Mouse (Mus musculus): ENCODE results near the gene Gal3st2b.
"Not testable (repeated sequence)": the region's sequence is repeated elsewhere in the genome, so short reads cannot be mapped to it uniquely, and the experiment has no call there.

The Gal3st2b gene

DNA sequence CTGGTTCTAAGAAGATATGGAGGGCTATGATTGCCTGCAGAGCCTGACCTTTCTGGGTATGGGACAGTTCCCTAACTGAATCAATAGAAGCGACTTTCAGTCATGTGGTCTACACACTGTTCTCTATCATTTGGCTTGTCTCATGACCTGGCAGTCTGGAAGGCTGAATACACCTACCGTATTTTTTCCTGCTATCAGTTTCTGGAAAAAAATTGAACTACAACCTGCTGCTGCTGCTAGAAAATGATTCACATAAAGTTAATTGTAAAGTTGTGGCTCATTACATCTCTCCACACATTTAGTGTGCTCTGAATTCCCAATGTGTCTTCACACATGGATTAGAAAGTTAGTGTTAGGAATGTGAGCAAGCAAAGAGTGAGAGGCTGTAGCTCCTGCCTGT, at the start of gene Gal3st2b:
Gene Gal3st2b, plus strand, starts transcription at position 301 of the 400 bp plus-strand sequence.
- not testable (repeated sequence) for DNase-seq

DNA sequence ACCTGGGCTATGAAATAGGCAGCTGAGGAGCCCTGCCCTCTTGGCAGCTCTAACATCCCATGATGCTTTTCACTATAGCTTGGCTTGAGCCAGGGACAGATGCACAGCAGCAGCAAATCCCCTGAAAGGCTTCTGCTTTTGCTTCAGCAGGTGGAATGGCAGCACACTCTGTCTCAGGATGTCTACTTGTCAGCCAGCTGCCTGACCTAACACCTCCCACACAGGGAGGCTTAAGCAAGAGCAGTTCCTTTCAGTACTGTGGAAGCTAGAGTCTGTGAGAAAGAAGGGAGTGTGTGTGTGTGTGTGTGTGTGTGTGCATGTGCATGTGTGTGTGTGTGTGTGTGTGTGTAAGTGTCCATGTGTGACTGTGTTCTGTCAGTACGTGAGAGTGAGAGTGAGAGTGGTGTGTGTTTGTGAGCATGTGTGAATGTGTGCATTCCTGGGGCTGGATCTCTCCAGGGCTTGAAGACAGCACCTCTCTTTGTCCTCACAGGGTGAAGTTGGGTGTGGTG, 46.5 kb upstream of the Gal3st2b start:
- not testable (repeated sequence) for DNase-seq

DNA sequence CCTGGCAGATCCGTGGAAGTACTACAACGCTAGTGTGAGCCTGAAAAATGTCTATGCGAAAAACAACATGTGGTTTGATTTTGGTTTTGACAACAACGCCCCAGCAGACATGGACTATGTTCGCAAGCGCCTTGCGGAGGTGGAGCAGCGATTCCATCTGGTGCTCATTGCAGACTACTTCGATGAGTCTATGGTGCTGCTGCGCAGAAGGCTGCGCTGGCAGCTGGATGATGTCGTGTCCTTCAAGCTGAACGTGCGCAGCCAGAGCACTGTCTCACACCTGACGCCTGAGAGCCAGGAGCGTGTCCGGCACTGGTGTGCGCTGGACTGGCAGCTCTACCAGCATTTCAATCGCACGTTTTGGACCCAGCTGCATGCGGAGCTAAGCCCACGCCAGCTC, 43.7 kb upstream of the Gal3st2b start:
- not testable (repeated sequence) for DNase-seq

DNA sequence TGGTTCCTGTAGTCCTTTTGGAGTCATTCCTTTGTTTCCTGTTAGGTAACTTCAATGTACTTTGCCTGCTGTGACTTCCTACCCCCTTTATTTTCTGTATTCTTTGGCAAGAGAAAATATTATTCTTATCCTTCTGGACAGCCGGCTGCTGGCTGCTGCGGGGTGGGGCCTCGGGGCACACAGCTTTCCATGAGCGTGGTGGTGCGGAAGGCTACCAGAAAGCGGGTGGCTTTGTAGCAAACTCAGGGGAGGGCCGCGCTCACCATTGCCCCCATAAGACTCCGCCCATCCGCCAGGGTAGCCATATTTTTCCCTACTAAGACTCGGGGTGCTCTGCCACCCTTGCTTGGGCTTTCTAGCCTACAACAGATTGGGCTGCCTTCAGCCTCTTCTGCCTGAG, 36.3 kb upstream of the Gal3st2b start:
- not testable (repeated sequence) for DNase-seq

DNA sequence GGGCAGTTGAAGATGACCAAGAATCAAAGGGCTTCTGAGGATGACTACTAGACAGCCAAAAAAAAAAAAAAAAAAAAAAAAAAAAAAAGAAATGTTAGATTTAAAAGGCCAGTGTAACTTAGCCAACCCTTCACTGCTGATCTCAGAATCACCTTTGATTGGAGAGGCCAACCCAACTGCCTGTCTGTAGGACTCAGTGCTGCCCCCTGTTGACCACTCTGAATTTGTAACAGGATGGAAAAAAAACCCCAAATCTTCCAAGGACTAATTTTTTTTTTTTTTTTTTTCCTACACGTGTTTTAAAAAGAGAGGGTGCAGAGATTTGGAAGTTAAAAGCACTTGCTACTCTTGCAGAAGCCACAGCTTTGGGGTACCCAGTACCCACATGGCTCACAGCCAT, 27.2 kb upstream of the Gal3st2b start:
- not testable (repeated sequence) for DNase-seq

DNA sequence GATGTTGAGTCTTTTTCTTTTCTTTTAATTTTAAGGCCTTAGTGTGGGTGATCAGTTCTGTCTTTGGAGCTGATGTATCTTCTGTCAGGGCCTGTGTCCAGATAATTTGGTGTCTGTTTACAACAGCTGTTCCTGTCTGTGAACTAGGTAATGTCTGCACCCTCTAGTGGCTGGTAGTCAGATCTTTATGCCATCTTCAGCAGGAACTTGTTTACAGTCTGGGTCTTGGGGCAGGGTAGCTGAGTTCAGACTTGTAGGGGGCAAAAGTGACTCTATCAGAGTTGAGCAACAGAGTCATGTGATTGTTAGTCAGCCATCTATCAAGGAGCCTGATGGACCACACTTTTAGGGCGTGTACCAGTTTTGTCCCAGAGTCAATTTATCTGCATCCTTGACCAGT, 20.7 kb upstream of the Gal3st2b start:
- not testable (repeated sequence) for DNase-seq

DNA sequence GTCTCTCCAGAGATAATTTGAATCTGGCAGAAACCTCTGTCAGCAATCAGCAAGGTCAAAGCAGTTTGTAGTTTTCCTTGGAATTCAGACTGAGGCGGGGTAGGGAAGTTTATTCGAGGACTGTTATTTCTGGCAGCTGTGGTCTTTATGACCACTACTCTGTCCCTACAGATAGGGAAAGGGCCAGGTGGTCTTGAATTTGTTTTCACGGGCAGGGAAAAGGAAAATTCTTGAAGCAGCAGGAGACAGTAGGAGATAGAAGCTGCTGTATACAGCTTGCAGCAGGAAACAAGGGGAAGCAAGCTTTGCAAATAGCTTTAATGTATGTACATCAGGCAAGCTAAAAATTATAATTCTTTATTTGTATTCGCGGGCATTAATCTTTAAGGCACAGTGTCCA, 16.8 kb upstream of the Gal3st2b start:
- peak; percentile 96 for DNase-seq

DNA sequence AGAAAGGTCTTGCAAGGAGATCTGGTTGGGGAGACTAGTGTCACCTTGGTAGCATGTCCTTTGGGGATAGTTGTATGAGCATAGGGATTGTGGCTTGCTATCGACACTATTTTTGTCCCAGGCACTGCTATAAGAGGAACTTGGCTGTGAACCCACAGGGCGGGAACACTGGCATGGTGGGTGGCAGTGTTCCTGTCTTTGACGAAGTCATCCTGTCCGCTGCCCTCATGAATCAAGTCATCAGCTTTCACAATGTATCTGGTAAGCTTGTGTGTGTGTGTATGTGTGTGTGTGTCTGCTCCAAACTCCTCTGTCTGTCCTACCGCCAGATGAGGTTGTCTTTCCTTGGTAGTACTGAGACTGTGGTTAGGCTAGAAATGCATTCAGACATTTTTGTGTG, 11.4 kb upstream of the Gal3st2b start:
- peak; percentile 85 for DNase-seq

DNA sequence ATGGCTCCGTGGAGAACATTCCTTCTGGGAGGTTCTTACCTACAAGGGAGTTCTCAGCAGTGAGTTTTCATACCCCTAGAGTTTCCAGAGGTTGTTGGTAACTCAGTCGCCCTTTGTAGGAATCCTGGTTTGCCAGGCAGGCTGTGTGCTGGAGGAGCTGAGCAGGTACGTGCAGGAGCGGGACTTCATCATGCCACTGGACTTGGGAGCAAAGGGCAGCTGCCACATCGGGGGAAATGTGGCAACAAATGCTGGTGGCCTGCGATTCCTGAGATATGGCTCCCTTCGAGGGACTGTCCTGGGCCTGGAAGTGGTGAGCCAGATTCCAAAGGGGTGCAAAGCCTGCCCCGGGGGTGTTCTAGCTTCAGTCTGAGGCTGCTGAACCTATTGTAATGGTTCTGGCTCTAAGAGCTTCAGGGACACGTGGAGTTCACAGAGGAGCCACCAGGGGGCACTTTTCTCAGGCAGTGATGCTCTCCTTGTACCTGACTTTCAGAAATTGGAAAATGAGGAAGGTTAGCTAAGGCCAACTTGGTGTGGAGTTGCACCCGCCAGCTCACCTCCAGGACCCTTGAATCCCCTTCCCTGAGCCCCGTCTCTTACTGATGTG, 9.0 kb upstream of the Gal3st2b start:
- DNase-seq, result not testable (repeated sequence)

DNA sequence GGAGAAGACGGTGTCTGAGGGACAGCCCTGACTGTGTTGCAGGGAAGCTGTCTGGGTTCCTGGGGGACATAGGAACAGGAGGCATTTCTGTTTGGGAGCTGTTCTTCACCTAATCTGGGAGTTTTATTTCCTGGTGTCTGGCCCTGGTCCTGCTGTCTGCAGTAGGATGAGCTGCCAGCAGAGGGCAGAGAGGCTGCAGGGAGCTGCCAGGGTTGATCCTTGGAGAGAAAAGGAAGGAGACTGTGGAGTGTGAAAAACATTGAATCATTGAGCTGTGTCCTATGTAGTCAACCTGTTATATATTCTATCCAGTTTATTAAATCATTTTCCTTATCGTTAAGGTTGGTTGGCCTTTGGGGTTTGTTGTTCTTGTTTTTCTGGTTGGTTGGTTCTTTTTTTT, 6.2 kb upstream of the Gal3st2b start:
- DNase-seq, result not testable (repeated sequence)

DNA sequence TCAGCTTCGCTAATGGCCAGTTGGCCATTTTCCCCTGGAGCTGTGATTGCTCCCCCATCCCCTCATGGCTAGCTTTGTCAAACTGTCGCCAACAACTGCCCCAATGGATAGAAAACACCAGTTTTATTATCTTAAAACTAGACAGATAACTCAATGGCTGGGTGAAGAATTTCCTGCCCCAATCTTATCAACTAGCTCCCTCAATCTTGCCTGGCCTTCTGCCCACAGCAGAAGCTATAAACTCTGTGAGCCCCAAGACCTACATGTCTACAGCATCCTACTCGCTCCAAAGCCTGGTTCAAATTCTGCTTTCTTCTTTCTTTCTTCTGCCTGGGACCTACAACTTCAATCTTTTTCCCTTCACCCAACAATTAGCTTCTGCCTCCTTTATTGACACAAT, 951 bp upstream of the Gal3st2b start:
- not testable (repeated sequence) for DNase-seq

DNA sequence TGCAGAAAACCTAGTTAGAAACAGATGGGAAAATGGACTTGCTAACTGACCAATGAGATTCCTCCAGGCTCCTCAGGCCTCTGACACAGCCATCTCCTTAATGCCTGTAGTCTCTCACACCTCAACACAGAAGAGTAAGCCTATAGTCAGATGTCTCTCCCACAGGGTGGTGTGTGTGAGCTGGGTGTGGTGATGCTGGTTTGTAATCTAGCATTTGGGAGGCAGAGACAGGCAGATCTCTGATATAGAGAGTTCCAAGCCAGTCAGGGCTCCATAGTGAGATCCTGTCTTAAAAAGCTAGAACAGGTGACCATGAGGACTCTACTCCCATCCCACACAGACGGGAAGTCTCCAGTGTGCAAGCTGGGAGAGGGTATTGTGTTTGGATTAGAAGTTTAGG, 664 bp downstream of the Gal3st2b start:
- DNase-seq, result peak; percentile 90

DNA sequence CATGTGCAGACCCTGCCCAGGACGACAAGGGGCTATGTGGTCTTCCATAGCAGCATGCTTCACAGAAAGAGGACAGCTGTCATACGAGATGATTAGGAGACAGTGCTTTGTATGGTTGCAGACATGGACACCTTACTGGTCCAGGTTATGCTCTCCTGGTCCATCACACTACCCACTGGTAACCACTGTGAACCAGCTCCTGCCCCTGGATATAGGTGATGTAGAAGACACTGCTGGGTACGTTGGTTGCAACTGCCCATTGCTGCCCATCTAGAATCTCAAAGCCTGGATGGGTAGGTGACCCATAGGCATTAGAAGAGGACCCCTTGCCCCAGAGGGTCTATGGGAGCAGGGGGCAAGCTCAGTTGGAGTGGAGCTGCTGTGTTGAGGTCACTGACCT, 1.2 kb downstream of the Gal3st2b start:
- peak; percentile 87 for DNase-seq

DNA sequence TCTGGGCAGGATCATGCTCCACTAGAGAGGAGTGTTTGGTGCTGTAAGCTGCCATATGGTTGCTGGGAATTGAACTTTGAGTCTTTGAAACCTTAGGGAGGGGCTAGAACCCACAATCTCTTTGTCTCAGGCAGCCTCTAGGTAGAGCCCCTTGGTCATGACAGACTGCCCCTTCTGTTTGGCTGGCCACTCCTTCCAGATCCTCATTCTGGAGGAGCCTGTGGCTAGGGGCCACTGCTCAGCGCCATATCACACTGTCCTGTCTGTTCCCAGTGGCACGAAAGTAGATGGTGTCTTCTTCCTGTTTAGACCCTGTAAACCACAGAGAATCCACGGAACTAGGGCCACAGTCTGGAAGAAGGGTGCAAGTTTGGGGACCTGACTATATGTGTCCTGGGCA, 4.5 kb downstream of the Gal3st2b start:
- DNase-seq, result peak; percentile 58

DNA sequence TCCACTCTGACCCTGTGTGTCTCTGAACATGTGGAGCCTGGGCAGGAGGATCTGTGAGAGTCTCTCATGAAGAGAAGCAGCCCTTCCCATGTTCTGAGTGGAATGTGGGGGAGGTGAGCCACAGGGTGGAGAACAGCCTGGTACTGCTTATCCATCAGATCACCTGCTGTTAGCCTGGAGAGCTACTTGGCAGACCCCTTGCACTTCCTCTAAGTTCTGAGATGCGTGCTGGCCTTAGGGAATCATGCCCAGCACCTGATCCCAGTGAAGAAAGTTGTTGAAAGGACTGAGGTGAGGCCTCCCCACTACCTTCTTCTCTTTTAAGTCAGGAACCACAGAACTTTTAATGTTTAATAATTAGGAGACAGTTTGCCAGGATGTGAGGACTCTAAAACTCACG, 5.0 kb downstream of the Gal3st2b start:
- DNase-seq, result peak; percentile 88

DNA sequence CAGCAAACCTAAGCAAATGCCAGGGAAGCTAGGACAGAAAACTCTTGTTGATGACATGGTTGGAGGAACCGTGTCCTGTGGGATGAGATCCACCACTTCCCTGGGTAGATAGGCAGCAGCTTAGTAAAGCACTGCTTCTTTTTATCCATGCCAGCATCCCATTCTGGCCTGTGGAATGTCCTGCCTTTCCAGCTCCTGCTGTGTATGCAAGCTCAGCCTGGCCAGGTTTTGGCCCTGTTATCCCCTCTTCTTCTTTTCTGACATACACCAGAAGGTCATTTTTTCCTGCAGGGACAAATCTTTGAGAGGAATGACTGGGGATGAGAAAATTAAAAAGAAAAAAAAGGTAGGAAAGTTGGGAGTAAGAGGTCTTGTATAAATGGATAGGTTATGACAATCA, 17.3 kb downstream of the Gal3st2b start:
- peak; percentile 42 for DNase-seq

DNA sequence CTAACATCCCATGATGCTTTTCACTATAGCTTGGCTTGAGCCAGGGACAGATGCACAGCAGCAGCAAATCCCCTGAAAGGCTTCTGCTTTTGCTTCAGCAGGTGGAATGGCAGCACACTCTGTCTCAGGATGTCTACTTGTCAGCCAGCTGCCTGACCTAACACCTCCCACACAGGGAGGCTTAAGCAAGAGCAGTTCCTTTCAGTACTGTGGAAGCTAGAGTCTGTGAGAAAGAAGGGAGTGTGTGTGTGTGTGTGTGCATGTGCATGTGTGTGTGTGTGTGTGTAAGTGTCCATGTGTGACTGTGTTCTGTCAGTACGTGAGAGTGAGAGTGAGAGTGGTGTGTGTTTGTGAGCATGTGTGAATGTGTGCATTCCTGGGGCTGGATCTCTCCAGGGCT, 19.7 kb downstream of the Gal3st2b start:
- peak; percentile 74 for DNase-seq

DNA sequence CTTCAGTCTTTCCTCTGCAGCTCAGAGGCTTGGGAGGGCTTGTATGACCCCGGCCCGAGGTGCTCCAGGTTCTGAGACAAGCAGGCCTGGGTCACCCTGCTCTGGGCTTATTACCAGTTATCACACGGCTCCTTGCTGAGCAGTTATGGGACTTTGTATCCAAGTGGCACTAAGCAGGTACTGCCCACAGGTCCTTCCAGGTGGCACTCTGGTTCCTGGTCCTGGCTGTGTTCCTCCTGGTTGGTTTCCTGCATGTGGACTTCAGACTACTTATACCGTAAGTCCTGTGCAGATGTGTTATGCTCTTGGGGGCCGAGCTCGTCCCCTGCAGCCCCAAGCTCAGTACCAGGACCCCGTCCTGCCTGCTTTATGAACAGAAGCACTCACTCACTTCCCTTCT, 20.3 kb downstream of the Gal3st2b start:
- peak; percentile 87 for DNase-seq

DNA sequence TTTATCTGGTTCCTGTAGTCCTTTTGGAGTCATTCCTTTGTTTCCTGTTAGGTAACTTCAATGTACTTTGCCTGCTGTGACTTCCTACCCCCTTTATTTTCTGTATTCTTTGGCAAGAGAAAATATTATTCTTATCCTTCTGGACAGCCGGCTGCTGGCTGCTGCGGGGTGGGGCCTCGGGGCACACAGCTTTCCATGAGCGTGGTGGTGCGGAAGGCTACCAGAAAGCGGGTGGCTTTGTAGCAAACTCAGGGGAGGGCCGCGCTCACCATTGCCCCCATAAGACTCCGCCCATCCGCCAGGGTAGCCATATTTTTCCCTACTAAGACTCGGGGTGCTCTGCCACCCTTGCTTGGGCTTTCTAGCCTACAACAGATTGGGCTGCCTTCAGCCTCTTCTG, 31.0 kb downstream of the Gal3st2b start:
- DNase-seq, result not testable (repeated sequence)

DNA sequence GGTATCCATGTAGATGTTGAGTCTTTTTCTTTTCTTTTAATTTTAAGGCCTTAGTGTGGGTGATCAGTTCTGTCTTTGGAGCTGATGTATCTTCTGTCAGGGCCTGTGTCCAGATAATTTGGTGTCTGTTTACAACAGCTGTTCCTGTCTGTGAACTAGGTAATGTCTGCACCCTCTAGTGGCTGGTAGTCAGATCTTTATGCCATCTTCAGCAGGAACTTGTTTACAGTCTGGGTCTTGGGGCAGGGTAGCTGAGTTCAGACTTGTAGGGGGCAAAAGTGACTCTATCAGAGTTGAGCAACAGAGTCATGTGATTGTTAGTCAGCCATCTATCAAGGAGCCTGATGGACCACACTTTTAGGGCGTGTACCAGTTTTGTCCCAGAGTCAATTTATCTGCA, 48.4 kb downstream of the Gal3st2b start:
- DNase-seq, result not testable (repeated sequence)

DNA sequence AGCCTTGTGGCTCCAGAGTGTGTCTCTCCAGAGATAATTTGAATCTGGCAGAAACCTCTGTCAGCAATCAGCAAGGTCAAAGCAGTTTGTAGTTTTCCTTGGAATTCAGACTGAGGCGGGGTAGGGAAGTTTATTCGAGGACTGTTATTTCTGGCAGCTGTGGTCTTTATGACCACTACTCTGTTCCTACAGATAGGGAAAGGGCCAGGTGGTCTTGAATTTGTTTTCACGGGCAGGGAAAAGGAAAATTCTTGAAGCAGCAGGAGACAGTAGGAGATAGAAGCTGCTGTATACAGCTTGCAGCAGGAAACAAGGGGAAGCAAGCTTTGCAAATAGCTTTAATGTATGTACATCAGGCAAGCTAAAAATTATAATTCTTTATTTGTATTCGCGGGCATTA, 52.3 kb downstream of the Gal3st2b start:
- DNase-seq, result peak; percentile 79

DNA sequence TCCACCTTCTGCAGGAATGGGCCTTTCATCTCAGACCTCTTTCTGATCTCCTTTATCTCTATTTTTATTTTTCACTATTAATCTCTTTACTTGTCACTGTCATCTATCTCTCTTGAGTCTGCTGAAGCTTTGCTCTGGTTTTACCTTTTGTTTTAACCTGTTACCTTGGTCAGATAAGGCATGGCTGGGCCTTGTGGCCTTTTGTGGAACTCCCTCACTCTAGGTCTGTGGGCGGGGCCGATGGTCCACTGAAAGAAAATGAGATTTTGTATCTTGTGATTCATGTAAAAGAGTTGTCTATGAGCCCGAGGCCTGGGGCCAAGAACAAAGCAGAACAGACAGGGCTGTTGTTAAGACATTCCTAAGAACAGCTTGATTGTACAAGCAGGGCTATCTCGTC, 52.7 kb downstream of the Gal3st2b start:
- not testable (repeated sequence) for DNase-seq

DNA sequence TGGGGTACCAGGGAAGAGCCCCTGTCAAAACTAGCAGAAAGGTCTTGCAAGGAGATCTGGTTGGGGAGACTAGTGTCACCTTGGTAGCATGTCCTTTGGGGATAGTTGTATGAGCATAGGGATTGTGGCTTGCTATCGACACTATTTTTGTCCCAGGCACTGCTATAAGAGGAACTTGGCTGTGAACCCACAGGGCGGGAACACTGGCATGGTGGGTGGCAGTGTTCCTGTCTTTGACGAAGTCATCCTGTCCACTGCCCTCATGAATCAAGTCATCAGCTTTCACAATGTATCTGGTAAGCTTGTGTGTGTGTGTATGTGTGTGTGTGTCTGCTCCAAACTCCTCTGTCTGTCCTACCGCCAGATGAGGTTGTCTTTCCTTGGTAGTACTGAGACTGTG, 57.7 kb downstream of the Gal3st2b start:
- DNase-seq, result peak; percentile 84

DNA sequence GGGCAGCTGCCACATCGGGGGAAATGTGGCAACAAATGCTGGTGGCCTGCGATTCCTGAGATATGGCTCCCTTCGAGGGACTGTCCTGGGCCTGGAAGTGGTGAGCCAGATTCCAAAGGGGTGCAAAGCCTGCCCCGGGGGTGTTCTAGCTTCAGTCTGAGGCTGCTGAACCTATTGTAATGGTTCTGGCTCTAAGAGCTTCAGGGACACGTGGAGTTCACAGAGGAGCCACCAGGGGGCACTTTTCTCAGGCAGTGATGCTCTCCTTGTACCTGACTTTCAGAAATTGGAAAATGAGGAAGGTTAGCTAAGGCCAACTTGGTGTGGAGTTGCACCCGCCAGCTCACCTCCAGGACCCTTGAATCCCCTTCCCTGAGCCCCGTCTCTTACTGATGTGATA, 60.2 kb downstream of the Gal3st2b start:
- DNase-seq, result not testable (repeated sequence)

DNA sequence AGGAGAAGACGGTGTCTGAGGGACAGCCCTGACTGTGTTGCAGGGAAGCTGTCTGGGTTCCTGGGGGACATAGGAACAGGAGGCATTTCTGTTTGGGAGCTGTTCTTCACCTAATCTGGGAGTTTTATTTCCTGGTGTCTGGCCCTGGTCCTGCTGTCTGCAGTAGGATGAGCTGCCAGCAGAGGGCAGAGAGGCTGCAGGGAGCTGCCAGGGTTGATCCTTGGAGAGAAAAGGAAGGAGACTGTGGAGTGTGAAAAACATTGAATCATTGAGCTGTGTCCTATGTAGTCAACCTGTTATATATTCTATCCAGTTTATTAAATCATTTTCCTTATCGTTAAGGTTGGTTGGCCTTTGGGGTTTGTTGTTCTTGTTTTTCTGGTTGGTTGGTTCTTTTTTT, 62.8 kb downstream of the Gal3st2b start:
- DNase-seq, result not testable (repeated sequence)

All from heart, adult 11 months (tissue).